Mouse (Mus musculus) B cell, adult 2 months (primary cell): ENCODE measurements around the gene Gm49673.
A peak's percentile ranks its signal among the peaks of the same experiment; 100 is the strongest.
"Not testable (repeated sequence)": the region's sequence is repeated elsewhere in the genome, so short reads cannot be mapped to it uniquely, and the experiment has no call there.

Experiments used
- DNase-seq, 2 experiments: peaks; one replicate each; pipeline ENCODE4 v3.0.0; 2022

Gm49673 gene

DNA sequence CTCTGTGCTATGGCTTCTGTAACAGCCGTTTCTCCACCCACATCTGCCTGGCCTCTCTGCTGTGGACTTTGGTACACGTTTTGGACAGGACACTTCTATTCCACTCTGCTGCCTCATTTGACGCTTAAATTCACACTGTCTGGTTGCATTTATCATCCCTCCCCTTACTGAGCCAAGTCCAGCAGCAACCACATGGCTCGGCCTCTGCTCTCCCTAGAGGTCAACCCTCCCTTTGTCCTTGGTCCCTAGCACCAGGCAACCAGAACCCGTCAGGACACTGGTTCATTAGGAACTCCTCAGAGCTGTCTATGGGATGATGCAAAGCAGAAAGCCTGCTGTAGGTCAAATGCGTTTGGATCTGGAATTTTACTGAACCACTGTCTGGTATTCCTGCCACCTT lies 16.7 kb downstream of the Gm49673 start:
- DNase-seq, result not testable (repeated sequence)

DNA sequence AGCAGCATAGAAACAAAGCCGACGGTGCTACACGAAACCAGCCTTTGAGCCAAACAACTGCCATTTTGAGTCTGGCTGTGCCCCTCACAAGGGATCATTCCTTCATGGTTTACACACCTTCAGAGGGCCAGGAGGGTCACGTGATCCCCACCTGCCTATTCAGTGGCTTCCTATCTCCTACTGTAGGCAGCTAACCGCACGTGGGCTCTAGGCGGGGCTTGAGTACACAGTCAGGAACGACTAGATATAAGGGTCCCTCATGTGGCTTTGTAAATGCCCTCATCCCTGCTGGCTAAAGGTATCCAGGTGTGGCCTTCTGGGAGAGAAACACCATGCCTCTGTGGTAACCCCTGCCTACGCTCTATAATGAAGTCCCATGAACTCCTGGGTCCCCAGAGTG lies 18.0 kb downstream of the Gm49673 start:
- not testable (repeated sequence) for DNase-seq

DNA sequence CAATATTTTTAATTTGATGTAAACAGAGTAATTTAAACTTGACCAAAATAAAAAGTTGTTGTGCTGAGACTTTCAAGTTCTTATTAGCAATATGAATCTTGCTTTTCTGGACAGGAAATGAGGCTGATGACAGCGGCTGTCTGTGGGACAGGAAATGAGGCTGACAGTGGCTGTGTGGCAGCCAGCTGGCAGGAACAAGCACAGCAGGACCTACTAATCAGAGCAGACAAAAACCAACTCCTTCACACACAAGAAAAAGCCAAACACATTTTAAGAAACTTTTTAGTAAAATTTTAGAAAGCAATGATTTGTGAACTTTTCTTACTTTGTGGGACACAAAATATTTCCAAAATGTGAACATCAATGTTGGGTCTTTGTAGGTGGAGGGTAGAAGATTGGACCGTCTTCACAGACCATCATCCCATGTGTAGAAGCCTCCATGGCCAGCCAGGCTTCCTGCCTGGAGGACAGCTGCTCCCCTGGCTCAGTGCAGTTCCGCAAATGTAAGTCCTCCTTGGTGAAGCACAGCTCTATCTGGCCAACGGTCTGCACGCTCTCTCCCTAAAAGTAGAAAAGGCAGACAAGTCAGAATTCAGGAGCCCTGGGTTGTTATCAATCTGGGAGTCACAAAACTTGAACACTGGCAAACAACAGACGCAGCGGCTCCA lies 19.1 kb downstream of the Gm49673 start:
- not testable (repeated sequence) for DNase-seq

DNA sequence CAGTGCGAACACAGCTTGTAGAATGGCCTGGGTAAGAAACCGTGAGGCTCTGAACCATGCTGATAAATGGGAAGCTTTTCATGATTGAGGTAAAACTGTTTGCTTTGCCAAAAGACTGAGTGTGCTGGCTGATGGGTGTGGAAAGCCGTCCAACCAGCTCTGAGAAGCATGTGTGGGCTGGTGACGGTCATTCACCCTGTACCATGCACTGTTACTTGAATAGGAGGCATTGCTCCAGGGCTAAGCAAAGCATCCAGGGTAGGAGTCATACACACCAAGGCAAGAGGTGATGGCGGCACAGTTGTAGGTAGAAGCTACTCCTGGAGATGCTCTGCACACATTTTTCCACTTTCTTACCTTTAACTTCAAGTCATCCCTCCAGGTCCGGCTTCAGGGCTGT lies 23.0 kb downstream of the Gm49673 start:
- not testable (repeated sequence) for DNase-seq

DNA sequence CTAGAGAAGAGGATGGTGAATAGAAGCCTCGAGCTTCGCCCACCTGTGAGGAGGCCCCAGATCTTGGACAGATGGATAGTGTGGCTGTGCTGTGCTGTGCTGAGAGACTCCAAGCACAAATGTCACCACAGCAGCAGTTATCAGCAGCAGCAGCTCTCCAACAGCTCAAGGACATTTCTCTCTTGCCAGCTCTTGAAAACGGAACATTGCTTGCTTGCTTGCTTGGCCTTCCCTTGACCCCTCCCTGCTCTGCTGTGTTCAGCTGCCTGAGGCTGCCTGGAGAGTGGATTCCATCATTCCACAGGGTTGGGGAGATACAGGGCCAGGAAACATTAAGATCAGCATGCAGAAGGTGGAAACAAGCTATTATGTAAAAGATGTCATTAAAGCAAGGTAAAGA lies 24.6 kb downstream of the Gm49673 start:
- DNase-seq, result not testable (repeated sequence)

DNA sequence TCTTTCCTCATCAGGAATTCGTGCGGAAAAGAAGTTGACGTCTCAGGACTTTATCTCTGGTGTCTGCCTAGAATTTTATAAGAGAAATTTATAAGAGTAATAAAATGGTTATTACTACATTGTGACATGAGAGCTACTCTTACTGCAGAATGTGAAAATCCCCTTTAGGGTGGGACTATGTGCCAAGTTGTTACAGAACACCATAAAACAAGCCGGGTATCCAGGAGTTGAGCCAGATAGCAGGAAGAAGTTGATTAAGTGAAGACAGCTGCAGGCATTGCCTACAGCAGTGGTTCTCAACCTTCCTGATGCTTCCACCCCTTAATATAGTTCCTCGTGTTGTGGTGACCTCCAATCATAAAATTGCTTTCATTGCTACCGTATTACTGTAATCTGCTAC lies 30.7 kb downstream of the Gm49673 start:
- not testable (repeated sequence) for DNase-seq

DNA sequence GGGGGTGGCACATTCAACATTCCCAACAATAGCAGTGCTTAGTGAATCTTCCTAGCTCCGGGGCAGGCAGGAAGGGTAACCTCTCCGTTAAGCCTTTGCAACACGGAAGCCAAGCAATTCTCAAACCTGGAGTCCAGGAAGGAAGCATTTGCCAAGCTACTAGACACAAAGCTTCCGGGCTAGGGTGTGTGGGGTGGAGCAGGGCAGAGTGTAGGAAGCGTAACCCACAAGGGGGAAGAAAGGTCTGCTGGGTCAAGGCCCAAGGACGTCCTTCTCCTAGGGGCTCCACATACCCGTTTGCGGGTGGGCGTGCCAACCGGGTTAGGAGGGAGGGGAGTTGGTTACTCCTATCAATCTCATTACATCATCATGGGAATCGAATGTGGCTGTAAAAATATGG lies 31.2 kb downstream of the Gm49673 start:
- DNase-seq, result not testable (repeated sequence)

DNA sequence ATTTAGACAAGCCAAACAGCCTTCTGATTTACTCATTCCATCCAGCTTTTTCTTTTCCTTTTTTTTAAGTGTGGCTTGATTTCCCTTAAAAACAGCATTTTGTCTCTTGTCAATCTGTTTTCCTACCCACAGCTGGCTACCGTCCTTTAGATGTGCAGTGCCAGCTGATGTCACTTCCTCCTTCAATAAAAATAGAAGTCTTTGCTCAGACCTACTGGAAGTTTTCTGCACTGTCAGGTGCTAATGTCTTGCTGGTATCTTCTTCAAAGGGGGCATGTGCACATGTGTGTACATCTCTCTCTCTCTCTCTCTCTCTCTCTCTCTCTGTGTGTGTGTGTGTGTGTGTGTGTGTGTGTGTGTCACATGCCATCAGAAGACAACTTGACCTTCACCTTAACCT lies 35.4 kb downstream of the Gm49673 start:
- not testable (repeated sequence) for DNase-seq

DNA sequence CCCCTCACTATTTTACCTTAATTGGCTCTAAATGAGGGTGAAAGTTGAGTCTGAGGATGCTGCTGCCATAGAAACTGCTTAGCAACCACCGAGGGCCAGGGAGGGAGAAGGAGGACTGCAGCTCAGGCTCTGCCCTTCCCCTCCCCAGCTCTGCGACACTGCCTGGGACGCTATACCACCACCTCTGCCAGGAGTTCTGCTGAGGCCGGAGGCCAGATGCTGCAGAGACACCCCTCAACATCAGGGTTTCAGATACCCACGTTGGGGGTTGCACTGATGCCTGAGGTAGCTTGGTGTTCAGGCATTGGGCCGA lies 46.3 kb downstream of the Gm49673 start:
- not testable (repeated sequence) for DNase-seq

DNA sequence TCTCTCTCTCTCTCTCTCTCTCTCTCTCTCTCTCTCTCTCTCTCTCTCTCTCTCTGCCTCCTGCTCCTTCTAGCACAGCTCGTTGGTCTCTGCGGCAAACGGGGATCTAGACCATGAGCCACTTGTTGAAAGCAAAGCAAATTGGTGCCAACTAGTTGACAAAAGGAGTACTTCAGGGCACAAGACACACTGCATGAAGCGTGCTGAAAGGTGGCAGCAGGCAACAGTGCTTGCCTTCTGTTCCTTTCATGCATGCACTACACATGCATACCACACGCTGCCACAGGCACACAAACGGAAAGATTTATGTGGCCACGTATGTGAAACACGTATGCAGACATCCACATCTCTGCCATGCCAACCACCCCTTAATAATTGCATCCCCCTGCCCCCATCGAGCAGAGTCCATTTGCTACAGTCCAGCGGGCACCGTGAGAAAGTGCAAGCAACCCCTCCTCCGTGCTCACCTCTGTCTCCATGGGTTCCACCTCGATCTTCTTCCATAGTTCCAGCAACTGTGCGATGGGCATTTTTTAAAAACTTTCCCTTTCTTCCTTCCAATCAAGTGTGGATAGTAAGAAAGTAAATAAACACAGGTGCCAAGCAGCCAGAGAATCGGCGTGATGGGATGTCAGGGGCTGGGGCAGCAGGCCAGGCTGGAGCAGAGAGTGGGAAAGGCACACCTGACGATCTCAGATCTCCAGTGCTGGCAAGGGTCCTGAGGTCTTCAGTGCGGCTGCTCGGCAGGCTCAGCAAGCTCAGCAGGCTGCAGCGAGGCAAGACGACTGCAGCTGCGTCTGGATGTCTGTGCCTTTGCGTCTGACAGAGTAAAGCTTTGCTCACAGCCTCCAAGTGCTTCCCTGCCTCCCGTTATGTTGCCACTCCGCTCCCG lies 46.9 kb downstream of the Gm49673 start:
- DNase-seq, result not testable (repeated sequence)

DNA sequence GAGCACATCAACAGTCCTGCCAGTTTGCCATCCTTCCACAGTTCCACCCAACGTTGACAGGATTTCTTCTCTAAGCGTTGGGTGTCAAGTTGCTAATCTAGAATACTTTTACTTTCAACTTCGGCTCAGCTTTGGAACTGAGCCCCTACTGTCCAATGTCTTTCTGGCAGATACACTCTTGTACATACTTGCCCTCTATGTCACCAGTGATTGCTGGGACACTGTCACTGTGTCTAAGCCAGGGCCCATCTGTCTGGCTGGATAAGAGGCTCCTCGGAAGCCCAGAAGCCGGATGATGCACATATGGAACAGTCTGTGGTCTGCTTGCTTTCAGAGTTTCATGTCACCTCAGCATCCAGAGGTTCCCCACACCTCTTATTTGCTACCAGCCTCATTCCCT lies 51.4 kb downstream of the Gm49673 start:
- not testable (repeated sequence) for DNase-seq

DNA sequence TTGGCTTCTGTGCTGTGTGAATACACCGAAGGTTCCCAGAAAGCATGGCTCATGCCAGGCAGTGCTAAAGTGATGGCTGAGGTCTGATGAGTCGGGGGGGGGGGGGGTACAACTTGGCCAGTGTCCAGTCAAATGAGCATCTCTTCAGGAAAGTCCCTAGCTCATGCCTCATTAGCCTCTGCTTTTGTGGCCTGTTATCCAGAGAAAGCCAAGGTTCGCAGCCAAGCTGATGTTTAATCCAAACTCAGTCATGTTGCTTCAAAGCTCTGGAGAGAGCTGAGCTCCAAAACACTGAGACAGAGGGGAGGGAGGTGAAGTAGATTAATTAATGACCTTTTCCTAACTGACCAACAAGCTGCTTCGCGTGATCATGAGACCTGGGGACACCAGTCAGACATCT lies 51.9 kb downstream of the Gm49673 start:
- DNase-seq, result not testable (repeated sequence)

DNA sequence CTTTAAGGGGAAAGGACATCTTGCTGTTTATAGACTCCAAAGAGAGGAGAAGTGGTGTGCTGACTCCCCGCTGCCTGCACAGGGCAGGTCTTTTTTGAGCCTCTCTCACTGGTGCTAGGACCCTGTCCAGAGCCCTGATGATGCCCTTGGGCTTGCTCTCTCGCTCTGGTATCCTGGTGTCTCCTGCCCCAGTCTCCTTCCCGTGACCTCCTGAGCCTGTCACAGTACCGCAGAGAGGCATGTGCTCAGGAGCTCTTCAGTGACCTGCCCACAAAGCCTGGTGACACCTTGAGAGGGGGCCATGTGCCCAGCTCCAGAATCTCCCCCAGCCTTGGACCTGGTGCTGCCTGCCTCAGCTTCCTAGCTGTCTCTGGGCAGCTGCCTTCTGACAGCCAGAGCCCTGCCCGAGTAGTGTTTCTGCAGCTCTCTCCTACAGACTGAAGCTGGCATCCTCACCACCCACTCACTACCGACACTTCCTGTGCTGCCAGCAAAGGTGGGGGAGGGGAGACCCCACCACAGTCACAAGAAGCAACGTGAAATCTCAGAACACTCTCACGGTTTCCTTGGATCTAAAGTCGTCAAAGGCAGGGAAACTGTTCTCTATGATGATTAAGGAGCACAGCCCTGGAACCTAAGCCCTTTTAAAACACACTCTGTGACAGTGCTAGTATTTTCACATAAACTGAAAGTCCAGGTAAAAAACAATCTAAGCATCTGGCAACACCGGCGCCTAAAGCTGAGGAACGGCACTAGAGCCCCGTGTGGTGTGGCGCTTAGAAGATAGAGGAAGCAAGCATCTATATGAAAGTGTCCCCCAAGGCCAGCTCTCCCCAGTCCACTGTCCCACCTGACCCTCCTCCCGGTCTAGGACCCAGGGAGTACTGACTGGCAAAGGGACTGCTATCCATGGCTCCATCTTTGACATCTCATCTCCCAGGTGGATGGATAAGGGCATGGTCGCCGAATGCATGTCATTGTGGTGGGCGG lies 54.8 kb downstream of the Gm49673 start:
- DNase-seq, result not testable (repeated sequence)

DNA sequence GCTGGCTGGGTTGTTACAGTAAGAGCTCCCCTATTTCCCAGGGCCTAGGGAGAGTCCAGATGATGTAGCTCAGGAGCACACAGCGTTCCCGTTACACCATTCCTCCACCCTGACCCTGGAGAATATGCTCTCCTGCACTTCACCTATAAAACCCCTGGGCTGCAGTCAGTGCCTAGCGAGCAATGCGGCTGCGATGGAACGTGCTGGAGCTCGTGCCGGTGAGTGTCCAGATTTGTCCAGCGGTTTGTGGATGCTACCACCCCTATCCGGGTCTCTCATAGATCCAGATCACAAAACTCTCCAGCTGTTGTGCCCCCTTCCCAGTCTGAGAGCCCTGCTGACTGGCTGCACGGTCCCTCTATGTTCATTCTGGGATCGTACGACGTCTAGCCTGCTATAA lies 56.3 kb downstream of the Gm49673 start:
- not testable (repeated sequence) for DNase-seq

DNA sequence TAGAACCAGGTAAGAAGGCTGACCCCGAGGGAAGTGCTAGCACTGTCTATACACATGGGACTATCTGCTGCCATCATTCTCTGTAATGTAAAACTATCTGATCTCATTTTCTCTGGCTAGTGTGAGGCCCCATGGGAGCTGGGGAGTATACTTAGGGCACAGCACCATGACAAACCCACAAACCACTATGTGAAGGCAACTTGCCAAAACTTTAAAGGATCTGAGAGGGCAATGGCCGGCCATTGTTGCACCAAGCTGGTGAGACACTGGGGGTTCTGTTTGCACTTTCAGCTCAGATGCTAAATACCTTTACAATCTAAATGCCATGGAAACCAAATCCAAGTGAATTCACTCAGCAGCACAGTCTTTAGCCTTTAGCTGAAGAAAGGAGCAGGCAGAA lies 77.7 kb downstream of the Gm49673 start:
- DNase-seq, result peak in 1 of 2 experiments; percentile 6

DNA sequence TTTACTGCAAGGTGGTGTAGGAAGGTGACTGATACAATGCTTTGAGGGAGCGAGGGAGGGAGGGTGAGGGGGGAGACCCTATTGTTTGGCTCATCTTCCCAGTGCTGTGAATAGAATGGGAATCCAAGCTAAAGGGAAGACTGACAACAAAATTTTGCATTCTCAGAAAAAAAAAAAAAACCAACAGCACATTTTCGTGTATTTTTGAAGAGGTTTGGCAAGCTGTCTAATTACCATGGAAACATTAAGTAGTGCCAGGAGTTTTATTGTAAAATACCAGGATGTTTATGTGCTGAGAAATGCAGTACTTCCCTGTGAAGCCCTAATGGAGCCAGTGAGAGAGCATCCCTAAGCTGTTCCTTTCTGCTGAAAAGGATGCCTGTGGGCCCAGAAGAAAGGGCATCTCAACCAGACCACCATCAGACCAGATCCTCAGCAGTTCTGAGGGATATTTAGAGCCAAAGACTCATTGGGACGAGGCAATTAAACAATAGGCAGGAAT lies 90.9 kb downstream of the Gm49673 start:
- DNase-seq, result not testable (repeated sequence)

DNA sequence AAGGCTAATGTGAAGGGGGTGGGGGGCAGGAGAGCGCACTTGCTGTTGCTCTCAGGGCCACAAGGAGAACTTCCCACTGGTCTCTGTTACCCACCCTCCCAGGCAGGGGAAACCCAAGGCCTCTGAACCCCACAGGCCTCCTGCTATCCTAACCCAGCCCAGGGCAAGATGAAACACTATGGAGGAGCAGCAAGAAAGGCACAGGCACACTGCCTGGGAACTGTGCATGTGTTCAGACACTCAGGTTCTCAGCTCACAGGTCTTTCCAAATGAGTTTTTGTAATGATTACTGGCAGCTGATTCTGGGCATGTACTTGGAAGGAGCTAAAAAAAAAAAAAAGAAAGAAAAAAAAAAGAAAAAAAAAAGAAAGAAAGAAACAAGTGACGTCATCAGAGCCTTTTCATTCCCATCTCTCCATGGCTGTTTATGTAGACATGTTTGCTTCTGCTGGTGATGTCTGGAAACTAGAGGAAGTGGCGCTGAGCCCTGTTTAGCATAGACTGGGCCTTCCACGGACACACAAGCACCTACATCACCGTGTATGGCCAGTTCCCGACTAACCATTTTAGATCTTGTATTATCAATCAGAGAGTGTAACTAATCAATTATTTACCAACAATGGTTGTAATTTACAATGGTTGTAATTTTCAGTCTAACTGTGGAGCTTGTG lies 91.5 kb downstream of the Gm49673 start:
- not testable (repeated sequence) for DNase-seq

DNA sequence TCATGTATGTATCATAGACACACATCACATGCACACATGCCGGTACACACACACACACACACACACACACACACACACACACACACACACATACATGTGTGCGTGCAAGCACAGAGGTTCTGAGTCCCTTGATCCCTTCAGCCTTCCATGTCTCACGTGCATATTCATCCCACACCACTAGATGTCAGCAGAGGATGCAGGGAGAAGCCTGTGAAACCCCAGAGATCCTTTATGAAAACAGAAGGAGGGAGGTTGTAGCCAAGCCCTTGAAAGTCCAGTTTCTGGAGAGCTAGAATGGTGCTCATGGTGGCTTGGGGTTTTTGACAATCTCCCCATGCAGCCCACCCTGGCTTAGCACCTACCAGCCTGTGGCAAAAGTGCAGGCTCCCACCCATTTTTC lies 96.3 kb downstream of the Gm49673 start:
- DNase-seq, result peak; percentile 81 to 84

DNA sequence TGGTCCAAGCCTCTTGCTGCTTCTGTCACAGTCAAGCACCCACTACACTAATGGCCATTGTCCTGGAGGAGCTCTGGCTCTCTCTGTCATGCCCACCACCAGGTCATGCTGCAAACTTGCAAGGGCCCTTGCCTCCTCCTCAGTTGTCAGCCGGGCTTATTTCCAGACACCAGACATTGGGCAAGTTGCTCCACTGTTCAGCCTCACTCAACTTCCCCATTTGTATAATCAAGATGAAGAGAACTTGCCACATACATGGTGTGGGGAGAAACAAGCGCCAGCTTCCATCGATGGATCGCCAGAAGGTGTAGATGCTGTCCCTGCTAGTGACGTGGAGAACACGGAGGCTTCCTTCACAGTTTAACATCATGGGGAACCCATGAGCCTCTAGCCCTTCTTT lies 97.4 kb downstream of the Gm49673 start:
- not testable (repeated sequence) for DNase-seq

DNA sequence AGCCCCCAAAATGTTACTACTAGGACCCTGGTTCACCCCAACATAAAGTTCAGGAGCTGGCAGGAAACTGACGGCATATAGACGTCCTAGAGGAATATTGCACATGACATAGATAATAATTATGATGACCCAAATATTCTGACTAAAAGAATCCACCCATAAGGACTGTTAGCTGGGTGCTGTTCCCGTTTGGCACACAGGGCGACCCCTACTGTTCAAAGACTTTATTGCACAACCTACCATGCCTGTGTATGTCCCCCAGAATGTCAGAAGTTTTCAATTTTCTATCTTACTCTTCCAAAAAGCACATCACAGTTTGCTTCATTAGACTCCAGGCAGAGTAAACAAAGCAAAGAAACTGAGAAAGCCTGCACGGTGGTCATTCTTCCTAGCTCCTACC lies 101.4 kb downstream of the Gm49673 start:
- peak; percentile 76 to 78 for DNase-seq

DNA sequence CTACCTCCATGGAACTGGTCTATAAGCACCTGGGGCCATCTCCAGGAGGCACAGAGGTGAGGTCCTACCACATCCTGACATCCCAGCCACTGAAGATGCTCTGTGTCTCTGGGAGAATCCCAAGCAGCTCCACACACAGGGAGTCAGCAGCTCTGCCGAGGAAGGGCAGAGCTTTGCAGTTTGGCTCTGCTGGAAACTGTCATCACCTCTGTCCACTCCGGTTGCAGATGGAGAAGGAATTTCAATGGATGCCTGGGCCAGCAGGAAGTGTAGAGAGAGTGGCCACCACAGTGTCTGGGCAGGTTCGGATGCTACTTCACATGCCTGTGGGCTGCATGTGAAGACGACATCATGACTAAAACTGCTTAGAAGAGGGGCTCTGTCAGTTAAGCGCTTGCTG lies 106.4 kb downstream of the Gm49673 start:
- DNase-seq, result not testable (repeated sequence)
